Mouse (Mus musculus) liver, embryonic 14.5 days (tissue): ENCODE results near the gene Vwa7.

ENCODE experiments used
- CTCF ChIP-seq: IDR thresholded peaks from 2 replicates; pipeline ENCODE4 v1.5.1; 2016; ENCODE audit warnings: antibody characterized with exemption, low read depth, control low read depth
- EP300 ChIP-seq: IDR thresholded peaks from 2 replicates; pipeline ENCODE4 v1.6.1; 2016; ENCODE audit warnings: antibody characterized with exemption, low read depth

DNA sequence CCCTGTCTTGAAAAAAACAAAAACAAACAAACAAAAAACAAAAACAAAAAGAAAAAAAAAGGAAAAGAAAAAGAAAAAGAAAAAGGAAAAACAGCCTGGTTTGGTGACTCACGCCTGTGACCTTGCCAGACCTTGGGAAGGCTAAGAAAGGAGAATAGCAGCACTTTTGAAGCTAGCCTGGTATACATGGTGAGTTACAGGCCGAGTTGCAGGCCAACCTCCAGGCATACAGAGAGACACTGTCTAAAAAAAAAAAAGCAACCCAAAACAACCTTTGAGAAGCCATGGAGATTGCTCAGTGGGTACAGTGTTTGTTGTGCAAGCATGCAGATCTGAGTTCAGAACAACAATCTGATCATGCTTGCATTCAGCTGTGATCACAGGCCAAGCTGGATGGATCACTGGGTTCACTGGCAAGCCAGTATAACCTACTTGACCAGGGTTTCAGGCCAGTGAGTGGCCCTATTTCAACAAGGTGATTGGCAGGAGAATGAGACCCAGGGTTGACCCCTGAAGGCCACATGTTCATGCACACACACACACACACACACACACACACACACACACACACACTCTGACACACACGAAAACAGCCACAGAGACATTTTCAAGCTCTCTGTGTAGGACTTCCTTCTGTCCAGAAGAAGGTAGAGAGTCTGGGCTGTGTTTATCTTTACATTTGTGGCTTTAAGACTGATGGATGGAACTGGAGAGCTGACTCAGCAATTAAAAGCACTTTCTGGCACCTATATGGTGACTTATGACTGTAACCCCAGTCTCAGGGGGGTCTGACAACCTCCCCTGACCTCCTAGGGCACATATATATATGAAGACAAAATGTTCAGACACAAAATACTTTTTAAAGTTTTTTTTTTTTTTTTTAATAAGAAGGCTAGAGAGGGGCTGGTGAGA is 40.5 kb upstream of the Vwa7 start:
- no peak for TF ChIP-seq CTCF
- no peak for TF ChIP-seq EP300
